Mouse (Mus musculus) MEL-GATA-1-ER (cell line): ENCODE results near the gene Srm.

Source experiments
- DNase-seq: peaks from one replicate; pipeline ENCODE4 v3.0.0-alpha.2; 2012; ENCODE audit warnings: low read depth; ENCODE audit errors: extremely low read depth

The Srm gene

DNA sequence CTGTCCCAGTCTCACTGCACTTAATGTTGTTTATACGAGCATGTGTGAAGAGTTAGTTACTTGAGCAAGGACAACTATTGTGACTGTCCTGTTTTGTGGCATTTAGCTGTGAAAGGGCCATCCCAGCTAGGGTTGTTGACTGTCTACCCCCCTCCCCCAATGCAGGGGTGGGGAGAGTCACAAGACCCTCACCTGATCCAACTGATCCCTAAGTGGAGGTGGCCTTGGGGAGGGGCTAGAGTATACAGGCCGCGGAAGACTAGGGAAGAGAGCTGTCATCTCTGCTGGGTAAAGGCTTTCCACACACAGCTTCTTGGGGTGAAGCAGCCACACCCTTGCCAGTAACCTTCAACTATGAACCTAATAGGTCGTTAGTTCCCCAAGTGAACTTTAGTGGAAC is 9.0 kb downstream of the Srm start:
- no peak for DNase-seq

DNA sequence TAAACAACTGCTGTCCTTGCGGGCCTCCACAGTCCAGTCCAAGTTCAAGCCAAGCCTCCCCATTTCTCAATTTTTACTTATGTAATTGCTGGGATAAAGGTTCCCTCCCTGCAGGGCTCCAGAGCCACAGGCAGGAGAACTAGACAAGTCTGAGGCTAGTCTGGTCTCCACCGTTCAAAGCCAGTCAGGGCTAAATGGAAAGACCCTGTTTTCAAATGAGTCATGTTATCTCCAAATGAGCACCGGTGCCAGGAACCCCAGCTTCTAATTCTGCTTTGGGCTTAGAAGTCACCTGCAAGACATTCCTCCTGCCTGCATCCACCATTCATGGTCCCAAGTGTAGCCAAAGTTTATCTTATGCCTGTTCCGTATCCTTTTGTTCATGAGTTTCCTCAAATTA is 10.6 kb downstream of the Srm start:
- no peak for DNase-seq

DNA sequence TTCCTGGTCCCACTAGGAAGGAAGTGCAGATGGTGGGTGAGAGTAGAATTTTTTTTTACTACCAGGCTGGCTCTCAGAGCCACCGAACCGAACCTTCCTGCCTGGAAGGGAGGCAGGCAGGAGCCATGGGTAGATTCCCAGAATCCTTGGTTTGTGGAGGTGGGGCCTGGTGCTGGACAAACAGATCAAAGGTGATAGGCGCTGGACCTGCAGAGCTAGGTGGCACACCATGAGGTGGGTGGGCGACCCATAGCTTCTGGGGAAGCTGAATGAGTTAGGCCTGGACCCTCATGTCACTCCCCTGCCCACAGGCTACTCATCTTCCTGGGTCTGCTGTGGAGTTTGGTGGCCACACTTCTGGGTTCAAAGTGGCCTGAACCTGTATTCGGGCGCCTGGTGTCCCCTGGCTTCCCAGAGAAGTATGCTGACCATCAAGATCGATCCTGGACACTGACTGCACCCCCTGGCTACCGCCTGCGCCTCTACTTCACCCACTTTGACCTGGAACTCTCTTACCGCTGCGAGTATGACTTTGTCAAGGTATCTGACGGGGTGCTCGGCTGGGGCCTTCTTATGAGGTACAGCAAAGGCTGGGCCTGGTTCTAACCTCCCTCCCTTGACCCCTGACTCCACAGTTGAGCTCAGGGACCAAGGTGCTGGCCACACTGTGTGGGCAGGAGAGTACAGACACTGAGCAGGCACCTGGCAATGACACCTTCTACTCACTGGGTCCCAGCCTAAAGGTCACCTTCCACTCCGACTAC is 11.2 kb downstream of the Srm start, which contains the start of gene Masp2:
Masp2 (plus strand) TSS at position 198 of the 764 bp plus-strand sequence.
- no peak for DNase-seq

DNA sequence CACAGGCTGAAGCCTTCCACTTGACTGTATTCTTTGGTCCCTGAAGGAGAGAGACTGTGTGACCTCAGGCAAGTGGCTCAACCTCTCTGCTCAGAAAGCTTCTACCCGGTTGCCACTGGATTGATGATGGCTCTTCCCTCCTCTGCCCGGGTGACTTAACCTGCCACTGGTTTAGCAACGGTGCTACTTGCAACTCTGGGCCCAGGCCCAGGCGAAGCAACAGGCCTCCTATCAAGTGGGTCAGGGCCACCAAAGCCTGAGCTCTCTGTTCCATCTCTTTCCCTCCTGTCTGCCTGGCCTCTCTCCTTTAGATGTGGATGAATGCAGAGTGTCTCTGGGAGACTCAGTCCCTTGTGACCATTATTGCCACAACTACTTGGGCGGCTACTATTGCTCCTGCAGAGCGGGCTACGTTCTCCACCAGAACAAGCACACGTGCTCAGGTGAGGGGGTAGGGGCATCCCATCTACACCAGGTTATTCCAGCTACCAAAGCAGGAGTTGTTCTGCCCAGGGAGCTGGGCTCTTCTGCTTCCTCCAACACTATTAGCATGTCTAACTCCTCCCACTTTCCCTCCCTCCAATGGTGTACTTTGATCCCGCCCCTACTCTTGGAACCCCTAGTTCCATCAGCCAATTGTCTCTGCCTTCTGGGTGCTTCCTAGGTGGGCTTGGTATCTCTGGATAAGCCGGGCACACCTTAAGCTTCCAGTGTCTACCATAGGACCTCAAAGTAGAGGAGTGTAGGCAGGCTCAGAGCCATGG is 12.3 kb downstream of the Srm start:
- no peak for DNase-seq

DNA sequence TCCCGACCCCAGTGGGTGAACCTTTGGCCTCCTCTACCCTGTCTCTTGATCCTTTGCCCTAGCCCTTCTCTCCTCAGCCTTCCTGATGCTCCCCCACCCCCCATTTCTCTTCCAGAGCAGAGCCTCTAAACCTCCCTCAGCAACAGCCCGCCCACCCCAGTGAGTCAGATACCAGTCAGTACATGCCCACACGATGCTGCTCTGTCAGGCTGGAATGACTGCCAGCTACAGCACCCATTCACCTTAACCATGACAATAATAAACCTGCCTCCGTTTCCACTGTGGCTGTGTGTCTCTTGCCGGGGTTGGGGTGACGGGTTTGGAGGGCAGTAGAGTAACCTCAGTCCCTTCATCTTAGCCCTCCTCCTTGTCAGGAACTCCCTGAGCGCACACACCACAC is 12.8 kb downstream of the Srm start:
- no peak for DNase-seq

DNA sequence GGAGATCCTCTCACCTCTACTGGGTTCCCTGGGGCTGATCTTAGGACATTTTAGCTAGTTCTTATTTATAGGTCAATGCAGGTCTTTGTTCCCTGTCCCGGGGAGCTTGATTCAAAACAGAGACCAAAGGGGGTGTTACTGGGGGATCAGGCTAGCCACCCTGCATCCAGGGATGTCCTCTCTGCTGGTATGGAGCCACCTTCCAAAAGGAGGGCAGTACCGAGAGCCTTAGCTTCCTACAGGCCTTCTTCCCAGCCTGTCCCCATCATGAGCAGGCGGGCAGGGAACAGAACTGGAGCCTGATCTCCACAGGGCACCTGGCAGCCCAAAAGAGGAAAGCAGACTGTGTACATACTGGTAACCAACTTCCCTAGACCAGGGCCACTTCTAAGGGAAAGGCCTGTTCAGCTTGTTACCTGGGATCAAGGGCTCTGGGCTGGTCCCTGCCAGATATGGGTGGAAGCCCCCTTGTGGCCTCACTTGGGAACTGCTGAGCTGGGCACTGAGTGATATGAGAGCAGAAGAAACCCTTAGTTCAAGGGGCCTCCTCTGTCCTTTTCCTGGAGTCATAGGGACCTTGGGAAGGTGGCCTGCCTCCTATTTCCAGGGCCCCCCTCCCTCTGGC is 13.3 kb downstream of the Srm start:
- DNase-seq: no peak

DNA sequence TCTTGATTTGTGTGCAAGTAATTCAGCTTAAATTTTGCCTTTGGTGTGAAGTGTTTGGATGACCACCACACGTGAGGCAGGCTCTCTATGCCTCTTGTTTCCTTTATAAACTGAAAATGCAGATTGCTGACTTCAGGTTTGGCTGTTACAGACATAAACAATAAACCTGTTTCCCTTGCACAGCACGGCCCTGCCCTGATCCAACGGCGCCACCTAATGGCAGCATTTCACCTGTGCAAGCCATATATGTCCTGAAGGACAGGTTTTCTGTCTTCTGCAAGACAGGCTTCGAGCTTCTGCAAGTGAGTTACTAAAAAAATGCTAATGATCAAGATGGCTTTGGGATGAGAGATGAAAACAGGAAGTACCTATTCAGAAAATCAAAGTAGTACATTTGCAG is 16.5 kb downstream of the Srm start:
- DNase-seq: peak; percentile 44

DNA sequence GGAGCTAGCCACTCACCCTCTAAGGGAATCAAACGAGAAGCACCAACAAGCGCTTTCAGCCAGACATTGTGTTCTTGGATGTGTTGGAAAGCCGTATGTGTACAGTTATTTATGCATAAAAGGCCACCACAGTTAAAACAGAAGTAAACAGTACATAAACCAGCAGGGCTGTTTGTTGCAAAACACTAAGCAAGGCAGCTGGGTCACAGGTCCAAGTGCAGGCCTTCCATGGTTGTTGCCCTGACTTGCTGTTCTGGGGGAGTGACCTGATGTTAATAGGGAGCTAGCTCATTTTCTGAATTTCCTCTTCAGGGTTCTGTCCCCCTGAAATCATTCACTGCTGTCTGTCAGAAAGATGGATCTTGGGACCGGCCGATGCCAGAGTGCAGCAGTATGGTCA is 18.5 kb downstream of the Srm start:
- DNase-seq: no peak

DNA sequence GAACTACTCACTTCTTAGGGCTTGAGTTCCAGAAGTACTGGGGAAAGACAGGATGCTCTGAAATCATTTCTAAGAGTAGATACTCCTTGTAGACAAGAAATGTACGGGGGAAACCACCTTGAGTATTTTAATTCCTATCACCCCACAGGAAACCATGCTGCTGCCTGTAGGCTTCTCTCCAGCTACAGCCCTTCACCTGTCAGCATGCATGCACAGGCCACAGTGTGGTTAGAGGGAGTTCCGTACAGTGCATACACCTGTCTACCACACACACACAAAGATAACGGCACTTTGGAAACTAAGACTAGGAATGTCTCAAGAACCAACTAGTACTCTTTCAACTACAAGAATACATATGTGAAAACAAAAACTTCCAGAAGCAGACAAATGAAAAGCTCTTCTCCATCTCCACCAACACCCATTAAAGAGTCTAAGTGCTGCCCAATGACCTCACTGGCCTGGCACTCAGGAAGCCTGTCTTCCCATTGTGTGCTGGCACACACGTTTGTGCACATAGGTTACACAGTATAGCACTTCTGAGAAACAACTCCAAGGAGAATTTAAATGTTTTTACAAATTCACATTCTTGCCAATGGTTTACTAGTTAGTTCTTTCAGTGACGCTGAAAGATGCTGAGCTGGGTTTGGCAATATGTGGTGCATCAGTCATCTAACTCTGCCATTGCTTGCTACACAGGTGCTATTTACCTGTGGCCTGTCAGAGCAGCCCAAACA is 19.5 kb downstream of the Srm start:
- DNase-seq: no peak

DNA sequence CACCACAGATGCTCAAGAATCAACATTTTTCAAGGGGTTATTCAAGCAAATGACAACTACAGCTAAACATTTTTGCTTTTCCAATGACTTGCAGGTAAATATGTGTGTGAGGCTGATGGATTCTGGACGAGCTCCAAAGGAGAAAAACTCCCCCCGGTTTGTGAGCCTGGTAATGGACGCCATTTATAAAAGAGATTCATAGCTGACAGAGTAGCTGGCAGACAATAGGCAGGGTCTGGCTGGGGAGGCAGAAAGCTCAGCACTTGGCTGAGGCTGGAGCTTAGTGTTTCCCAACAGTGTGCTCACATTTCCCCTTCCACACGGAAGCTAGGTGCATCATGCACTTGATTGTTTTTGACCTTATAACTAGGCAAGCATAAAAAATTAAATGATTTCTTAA is 21.3 kb downstream of the Srm start:
- DNase-seq: no peak

DNA sequence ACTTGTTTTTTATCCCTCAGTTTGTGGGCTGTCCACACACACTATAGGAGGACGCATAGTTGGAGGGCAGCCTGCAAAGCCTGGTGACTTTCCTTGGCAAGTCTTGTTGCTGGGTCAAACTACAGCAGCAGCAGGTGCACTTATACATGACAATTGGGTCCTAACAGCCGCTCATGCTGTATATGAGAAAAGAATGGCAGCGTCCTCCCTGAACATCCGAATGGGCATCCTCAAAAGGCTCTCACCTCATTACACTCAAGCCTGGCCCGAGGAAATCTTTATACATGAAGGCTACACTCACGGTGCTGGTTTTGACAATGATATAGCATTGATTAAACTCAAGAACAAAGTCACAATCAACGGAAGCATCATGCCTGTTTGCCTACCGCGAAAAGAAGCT is 22.4 kb downstream of the Srm start:
- DNase-seq: no peak

DNA sequence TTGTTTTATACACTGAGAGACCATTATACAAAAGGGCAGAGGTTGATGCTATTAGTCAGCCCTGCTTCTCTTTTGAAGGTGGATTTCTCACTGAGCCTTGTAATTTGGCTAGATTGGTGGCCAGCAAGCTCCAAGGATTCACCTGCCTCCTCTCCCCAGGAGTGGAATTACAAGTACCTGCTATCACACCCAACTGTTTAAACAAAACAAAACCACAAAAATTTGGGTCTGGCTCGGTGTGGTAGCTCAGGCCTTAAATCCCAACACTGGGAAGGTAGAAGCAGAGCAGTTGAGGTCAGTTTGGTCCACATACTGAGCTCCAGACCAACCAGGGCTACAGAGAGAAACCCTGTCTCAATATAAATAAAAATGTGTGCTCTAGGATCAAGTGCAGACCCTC is 28.5 kb downstream of the Srm start:
- no peak for DNase-seq

DNA sequence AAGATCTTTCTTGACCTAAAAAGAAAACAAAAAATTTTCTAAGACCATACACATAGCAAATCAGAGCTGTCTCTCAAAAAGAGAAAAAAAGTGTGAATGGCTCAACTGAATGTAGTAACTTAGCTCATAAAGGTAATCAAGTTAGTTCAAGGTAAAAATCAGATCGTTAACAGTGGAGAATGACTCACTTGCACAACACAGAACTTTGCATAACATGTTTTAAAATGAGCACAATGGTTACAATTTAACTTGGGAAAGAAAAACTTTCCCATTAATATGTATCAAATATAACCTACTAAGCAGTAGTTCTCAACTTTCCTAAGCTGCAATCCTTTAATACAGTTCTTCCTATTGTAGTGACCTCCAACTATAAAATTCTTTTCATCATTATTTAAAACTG is 29.4 kb downstream of the Srm start:
- DNase-seq: no peak

DNA sequence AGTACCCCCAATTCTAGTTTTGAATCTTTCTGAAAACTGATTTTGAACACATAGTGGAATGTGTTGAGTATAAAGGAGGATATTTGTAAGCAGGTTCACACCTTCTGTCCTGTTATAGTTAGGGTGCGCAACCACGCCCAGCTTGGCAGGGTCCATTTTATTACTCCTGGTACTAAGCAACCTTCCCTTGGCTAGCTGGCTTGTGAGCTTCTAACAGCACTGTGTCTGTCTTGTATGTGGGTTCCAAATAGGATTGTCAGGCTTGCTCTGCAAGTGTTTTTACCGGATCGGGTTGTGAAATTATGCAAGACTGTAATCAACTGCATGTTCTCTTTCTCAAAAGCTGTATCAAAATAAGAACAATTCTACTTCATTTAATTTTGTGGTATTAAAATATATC is 31.2 kb downstream of the Srm start:
- DNase-seq: no peak

DNA sequence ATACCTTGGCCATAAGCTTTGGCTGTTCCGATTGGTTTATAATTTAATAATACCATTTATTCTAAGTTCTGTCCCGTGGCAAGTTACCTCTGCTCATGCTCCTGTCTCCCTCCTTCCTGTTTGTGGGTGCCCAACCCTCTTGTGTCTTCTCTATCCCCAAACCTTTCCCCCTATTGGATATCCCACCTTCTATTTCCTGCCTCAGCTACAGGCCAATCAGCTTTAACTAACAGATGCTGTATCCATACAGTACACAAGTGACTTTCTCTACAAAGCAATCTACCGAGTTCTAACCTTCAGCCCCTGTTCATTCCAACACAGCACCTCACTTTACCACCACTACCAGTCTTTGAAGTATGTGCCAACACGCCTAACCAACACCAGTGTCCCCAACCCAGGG is 32.3 kb downstream of the Srm start:
- no peak for DNase-seq

DNA sequence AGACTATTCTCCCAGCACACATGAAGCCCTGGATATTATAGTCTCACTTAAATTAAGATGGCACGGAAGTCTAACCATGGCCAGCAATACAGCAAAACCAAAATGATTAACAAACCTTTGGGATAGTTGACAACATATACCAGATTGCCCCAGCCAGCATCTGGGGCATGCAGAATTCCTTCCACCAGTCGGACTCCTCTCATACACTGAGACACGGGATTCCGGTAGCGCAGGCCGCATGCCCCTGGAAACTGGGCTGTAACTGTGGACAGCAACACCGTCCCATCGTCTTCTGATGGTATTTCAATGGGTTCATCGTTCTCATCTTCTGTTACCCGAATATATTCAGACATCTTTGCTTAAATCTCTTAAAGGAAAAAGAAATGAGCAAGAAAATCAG is 33.7 kb downstream of the Srm start:
- no peak for DNase-seq

DNA sequence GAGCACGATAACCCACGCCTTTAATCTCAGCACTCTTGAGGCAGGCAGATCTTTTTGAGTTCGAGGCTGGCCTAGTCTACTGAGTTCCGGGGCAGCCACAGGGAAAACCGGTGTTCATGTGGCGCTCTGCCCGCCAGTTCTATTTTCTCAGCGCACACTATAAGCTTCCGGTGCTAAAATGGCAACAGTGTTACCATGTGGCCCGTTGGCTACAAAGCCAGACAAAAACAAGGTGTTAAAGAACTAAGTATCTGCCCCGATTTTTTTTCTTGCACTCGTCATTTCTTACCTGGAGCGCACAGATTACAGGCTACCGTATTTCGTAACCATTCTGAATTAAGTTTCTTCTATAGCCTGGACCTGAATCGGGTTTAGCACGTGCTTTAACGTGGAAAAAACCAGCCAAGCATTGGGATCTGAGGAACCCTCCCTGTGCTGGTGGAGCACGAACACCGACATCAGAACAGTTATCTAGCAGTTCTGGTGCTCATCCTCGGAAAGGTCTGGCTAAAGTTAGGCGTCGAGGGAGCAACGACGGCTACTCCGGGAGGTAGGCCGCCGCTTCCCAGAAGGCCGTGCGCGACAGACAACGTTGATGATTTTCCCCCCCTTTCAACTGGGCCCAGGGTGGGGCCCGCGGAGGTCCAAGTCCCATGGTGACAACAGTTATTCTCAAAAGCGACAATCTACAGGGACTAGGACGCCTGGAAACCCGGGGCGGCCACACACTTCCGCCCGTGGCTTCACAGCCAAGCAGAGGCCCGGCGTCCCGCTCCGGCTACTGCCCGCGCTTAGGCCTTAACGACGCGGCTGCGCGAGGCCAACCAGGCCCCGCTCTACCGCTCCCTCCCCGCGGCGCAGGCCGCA is 34.7 kb downstream of the Srm start:
- DNase-seq: no peak

DNA sequence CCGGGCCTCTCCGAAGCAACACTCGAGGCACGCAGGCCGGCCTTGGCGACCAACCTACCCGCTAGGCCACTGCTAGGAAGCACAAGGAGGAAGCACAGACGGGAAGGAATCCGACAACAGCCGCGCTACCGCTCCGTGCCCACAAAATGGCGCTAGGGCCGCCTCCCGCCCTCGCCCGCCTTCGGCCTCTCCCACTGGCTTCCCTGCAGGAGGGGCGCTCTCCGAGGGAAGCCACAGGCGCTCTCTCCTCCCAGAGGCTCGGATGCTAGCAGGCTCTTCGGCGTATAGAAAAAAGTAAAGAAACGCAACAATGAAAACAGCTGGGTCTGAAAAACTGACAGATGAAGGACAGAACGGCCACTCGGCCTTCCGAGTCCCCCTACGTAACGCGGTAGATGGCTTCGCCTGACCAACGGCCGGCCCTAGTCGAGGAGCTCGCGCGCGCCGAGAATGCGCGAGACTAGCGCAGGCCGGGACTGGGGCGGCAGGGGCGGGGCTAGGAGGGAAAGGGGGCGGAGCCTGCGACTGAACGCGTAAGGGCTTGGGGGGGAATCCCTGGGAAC is 35.4 kb downstream of the Srm start, which contains the start of gene Tardbp:
Tardbp (minus strand) TSS at position 397 of the 563 bp plus-strand sequence.
- peak; percentile 70 for DNase-seq

DNA sequence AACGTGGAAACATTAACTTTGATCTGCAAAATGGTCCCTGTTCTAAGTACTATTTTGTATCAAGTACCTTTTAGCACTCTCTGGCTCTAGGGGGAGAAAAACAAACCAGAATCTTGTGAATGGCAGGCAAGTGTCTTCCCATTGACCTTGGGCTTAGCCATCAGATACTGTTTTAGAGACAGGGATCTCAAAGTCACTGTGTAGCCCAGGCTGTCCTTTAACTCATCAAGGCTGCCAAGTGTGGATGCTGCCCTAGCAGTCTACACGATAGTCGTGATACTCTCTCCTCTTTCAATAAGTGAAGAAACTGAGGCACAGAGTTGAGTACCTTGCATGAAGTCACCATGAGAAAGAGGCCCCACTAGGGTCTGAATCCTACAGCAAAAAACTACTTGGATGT is 35.9 kb downstream of the Srm start:
- DNase-seq: no peak

DNA sequence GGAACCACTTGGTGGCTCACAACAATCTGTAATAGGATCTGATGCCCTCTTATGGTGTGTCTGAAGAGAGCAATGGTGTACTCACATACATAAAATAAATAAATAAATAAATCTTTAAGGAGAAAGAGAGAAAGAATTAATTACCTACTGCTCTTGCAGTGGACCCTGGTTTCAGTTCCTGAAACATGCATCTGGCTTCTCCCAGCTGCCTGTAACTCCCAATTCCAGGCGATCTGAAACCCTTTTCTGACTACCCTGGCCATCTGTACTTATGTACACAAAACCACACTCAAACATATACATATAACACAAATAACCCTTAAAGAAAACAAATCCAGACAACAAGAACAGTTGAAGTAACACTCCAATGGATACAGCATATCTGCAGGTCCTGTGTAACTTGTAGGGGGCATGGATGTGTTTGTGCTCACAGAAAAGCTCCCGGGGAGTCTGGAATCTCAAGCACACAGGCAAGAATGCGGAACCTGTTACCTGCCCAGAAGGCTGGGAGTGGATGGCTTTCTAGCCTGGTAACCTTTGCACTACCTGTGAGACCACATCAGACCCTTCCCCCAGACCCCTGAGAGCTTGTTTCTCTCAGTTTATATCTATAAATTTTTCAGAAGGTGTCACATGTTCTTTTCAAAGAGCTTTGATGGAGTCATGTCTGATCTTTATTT is 40.9 kb downstream of the Srm start:
- no peak for DNase-seq
